Mouse (Mus musculus) mesoderm, embryonic 11.5 days (tissue): ENCODE measurements around the gene Aaas.
"Not testable (repeated sequence)": the region's sequence is repeated elsewhere in the genome, so short reads cannot be mapped to it uniquely, and the experiment has no call there.

Source experiments
- DNase-seq: peaks from one replicate; pipeline ENCODE4 v3.0.0-alpha.2; 2012; ENCODE audit warnings: low read depth, low spot score

The Aaas gene

GRCm38 (mm10) chr15:102356501-102357325, 6.1 kb upstream of the Aaas start:
- peak; percentile 44 for DNase-seq

DNA sequence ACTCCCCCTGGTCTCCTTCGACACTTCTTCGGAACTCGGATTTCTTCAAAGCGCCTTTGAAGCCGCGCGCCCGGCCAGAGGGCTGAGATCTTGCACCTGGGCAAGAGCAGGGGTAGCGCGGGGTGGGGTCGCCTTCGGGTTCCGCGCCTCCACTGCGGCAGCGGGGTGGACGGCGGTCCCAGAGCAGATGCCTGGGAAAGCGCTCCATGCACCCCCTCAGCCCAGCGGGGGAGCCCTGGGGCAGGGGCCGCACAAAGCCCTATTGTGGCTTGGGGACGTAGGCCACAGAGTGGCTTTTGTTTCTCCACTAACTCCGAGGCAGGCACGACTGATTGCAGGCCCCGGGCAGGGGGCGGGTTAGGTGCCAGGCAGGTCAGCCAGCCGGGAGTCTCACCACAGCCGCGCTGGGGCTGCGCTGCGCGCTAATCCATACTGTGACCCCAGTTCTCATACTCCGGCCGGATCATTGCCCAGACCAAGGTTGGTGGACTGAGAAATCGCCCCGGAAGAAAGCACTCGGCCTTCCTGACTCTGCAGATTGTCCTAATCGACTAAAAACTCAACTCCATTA, 5.4 kb upstream of the Aaas start:
- peak; percentile 81 for DNase-seq

- peak; percentile 59 for DNase-seq
These were observed 4.7 kb upstream of the Aaas start for GRCm38 (mm10) chr15:102355134-102355870.

GRCm38 (mm10) chr15:102353986-102354385, 3.4 kb upstream of the Aaas start:
- no peak for DNase-seq

DNA sequence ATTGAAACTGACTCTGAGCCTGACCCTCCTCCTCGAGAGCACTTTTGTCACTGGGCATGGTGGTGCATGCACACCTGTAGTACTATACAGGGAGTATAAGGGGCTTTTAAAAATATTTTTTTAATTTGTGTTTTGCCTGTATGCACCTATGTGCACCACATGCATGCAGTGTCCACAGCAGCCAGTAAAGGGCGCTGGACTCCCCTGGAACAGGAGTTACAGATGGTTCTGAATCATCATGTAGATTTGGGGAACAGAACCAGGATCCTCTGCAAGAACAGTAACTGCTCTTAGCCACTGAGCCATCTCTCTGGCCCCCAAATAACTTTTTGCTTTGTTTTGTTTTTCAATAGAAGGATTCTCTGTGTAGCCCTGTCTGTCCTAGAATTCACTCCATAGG, 1.6 kb upstream of the Aaas start:
- DNase-seq: no peak

DNA sequence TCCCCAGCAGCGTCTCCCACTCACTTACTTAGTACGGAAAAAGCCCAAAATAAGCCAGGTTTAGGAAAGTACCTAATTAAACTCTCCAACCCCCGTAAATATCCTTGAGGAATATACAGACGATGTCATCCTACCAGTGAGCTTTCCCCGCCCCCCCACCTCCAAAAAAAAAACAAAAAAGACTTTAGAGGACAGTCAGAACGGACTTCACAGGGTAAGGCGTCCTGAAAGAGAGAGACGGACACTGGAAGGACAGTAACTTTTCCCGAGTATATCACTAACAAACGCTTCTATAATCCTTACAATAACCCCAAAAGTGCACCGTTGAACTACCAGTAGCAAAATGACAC, 346 bp upstream of the Aaas start:
- peak; percentile 37 for DNase-seq

DNA sequence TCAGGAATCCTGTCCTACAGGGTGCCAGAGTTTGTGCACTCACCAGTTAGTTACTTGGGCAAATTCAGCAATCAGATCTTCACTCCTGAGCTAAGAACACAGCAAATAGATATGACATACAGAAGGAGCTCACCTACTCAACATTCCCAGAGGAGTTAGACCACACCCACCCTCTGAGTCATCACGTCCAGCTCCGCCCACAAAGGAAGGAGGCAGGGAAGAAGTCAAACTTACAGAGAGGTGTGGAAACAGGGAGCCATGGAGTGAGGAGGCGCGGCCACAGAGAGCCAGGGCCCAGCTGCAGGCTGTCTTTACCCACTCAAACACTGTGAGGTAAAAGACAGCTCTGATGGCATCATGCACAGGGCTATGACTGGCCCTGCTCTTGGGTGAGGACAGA, 4.1 kb downstream of the Aaas start:
- DNase-seq: no peak

- DNase-seq: no peak
These were observed 6.1 kb downstream of the Aaas start for GRCm38 (mm10) chr15:102344490-102344889.

DNA sequence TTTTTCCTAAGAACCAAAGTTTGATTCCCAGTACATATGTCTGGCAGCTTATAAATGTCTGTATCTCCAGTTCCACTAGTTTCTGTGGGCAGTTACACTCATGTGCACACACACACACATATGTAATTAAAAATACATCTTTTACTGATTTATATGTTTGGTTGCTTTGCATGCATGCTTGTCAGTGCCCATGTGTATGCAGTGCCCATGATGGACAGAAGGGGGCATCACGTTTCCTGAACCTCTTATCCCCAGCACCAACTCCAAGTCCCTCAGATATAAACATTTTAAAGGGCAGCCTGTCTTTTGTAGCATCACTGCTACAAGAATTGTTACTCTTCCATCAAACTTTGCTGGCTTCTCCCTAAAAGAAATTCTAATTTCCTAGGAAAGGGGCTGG, 9.0 kb downstream of the Aaas start:
- DNase-seq: peak; percentile 65

DNA sequence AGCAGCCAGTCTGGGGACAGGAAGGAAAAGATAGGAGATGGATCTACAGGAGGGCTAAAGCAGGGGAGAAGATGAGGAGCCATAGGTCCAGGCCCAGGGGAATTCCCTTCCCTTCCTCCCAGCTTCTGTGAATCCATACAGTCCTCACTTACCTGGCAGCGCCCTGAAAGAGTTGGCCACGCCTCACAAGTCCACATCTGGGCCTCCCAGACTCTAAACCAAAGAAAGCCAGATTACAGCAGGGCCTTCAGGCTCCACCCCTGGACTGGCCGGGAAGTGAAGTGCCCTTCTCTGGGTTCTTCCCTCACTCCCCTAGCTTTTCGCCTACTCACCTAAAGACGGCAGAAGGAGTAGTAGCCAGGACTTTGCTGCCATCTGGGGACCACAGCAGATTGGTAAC, 11.0 kb downstream of the Aaas start:
- no peak for DNase-seq

- no peak for DNase-seq
These were observed 13.6 kb downstream of the Aaas start for GRCm38 (mm10) chr15:102336946-102337345.

DNA sequence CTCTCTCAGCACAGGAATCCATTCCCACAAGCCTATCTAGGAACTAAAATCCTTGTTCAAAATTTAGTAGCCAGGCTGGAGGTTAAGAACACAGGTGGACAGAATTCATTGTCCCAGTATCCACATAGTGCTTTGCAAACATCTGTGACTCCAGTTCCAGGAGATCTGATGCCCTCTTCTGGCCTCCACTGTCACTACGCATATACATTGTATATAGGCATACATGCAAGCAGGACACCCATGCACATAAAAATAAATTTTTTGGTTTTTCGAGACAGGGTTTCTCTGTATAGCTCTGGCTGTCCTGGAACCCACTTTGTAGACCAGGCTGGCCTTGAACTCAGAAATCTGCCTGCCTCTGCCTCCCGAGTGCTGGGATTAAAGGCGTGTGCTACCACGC, 14.6 kb downstream of the Aaas start:
- not testable (repeated sequence) for DNase-seq

GRCm38 (mm10) chr15:102335254-102335653, 15.3 kb downstream of the Aaas start:
- no peak for DNase-seq

DNA sequence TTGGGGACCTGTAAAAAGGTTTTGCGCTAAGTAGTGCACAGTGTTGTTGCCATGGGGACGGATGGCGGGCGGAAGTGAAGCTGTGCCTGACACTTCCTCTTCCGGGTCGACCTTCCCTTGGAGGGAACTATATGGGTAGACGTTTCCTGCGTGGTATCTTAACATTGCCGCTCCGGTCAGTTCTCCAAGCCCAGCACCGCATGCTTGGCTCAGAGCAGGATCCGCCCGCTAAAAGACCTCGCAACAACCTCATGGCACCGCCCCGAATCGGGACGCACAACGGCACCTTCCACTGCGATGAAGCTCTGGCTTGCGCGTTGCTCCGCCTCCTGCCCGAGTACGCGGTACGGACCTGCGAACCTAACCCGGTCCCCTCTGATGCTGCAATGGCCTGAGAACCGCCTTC, 19.0 kb downstream of the Aaas start, which contains the start of gene Myg1:
TSS of gene Myg1 (plus strand) at position 100 of the 406 bp plus-strand sequence.
- peak; percentile 83 for DNase-seq

DNA sequence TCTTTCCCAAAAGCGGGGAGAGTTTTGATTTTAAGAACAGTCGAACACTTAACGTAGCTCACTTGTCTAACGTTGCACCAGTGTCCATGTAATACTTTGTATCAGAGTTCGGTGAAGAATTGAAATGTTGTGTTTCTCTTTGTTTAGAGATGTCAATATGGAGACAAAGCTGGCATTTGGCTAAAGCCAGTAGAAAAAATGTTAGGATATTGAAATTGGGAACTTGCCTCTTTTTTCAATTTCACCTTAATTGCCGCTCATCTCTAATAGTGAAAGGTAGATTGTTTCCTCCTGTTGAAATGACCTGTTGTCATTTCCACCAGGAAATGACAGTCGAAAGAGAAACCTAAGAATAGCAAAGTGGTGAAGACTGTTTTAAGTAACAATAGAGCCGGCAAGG, 23.7 kb downstream of the Aaas start:
- no peak for DNase-seq

DNA sequence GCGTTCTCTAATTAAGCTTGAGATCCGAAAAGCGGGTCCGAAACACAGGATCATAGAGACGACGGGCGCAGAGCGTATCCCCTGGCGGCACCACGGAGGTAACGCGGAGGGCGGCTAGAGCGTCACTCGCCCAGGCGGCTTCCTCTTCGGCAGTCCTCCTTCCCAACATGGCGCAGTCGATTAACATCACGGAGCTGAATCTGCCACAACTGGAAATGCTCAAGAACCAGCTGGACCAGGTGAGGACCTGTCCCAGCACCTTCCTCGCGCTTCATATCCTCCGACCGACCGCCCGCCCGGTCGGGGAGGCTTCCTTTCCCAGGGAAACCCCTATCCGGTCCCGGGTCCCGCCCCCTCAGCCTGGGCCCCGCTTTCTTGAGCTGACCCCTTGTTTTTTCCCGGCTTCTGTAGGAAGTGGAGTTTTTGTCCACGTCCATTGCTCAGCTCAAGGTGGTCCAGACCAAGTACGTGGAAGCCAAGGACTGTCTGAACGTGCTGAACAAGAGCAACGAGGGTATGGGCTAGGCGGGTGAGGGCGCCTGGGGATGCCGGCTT, 24.5 kb downstream of the Aaas start, which contains the start of gene Pfdn5:
TSS of gene Pfdn5 (plus strand) at position 95 of the 555 bp plus-strand sequence.
- peak; percentile 73 for DNase-seq

- no peak for DNase-seq
These were observed 25.7 kb downstream of the Aaas start for GRCm38 (mm10) chr15:102324654-102325473.

- peak; percentile 50 for DNase-seq
These were observed 34.3 kb downstream of the Aaas start for GRCm38 (mm10) chr15:102316263-102316662.

GRCm38 (mm10) chr15:102315292-102315691, 35.3 kb downstream of the Aaas start:
- no peak for DNase-seq

GRCm38 (mm10) chr15:102311489-102311888, 39.1 kb downstream of the Aaas start:
- DNase-seq: no peak
